Mouse (Mus musculus) intestine, embryonic 14.5 days (tissue): ENCODE data around the gene Raver1. TPM values are rescaled to one million over a fixed set of nuclear protein-coding genes. Genes with fewer than 3 reads are reported as not detected.

Experiments used
- ATAC-seq: fragments of 200-750 bp; cut with Nextera tagmentation; replicated peaks from 2 replicates; pipeline ENCODE4 v1.8.0; 2017; ENCODE audit warnings: low read depth, moderate number of reproducible peaks, moderate TSS enrichment, moderate library complexity; ENCODE audit not compliant: low FRiP score, low TSS enrichment
- DNase-seq: peaks from one replicate; pipeline ENCODE4 v3.0.0-alpha.2; 2018; ENCODE audit warnings: low spot score
- H3K27ac ChIP-seq: fragments of 300-500 bp; sonication (generic); 2 replicates; pipeline ENCODE4 v1.5.1; 2014; ENCODE audit warnings: low read depth, mild to moderate bottlenecking, control low read depth
- H3K27me3 ChIP-seq: fragments of 300-500 bp; sonication (generic); replicated peaks from 2 replicates; pipeline ENCODE4 v1.6.1; 2014; ENCODE audit warnings: low read length, control low read depth; ENCODE audit not compliant: control insufficient read depth, insufficient read depth
- H3K36me3 ChIP-seq: fragments of 300-500 bp; sonication (generic); 2 replicates; pipeline ENCODE4 v1.6.1; 2014; ENCODE audit warnings: low read length, control low read depth; ENCODE audit not compliant: control insufficient read depth, insufficient read depth
- H3K4me1 ChIP-seq: fragments of 300-500 bp; sonication (generic); replicated peaks from 2 replicates; pipeline ENCODE4 v1.6.1; 2014; ENCODE audit warnings: low read length, control low read depth, mixed read lengths; ENCODE audit not compliant: control insufficient read depth, insufficient read depth
- H3K4me2 ChIP-seq: fragments of 300-500 bp; sonication (generic); 2 replicates; pipeline ENCODE4 v1.6.1; 2014; ENCODE audit warnings: low read length
- H3K4me3 ChIP-seq: fragments of 300-500 bp; sonication (generic); 2 replicates; pipeline ENCODE4 v1.5.1; 2014; ENCODE audit warnings: low read depth, low read length, control low read depth, mixed read lengths
- H3K9ac ChIP-seq: fragments of 300-500 bp; sonication (generic); 2 replicates; pipeline ENCODE4 v1.6.1; 2014; ENCODE audit warnings: mild to moderate bottlenecking, low read length
- H3K9me3 ChIP-seq: fragments of 300-500 bp; sonication (generic); 2 replicates; pipeline ENCODE4 v1.6.1; 2016; ENCODE audit warnings: low read length, control low read depth; ENCODE audit not compliant: control insufficient read depth
- WGBS: fragments of 180-500 bp; shearing (Covaris S2); extraction: QIAGEN DNeasy Blood & Tissue Kit; methylation state at CpG from one replicate; pipeline ENCODE4 v1.1.7; 2014; 5-methylcytosine and 5-hydroxymethylcytosine counted together
- polyA plus RNA-seq: library from polyadenylated mRNA; unstranded; fragments of >200 nt; fragmentation: Nextera tagmentation; extraction: Ambion mirVana; gene quantifications from 2 replicates; pipeline ENCODE4 v1.2.1, GENCODE M21; 2014

Gene Raver1
- 84.1 and 87.5 TPM in 2 replicates for polyA plus RNA-seq

DNA sequence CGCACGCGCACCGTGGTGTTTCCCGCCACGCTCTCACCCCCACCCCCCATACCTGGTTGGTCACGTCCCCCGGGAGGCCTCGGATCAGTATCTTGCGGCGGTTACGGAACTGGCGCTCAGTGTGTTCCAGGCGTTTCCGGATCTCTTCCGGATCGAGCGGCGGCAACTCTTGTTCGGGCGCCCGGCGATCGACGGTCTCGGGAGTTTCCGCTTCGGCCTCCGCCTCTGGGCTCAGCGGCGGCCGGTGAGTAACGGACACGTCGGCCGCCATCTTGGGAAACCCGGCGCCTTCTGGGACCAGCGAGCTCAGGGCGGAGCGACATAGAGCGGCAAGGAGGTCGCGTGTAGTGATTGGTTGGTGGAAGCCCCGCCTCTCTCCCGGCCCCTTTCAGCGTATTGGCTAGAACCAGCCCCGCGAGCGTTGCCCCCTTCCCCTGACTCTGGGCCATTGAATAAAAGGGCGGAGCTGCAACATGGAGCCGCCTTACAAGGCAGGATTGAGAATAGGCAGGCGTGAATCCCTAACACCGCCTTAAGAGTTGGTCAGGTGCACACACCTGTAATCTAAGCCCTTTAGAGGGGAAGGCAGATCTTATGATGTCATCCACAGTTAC, at the start of gene Raver1, which contains the start of gene Gm38431:
Gene Raver1, minus strand, starts transcription at position 302 of the 614 bp plus-strand sequence.
Gene Gm38431, minus strand, starts transcription at position 291 of the 614 bp plus-strand sequence.
- H3K36me3 ChIP-seq: peaks cover 32% of the 10 kb centered on the region
- DNase-seq (peak; percentile 95), ATAC-seq (peak; percentile 99)
- under 1% methylated on average over 54 of the region's 54 CpGs for WGBS
- no peaks in the 10 kb centered on the region for H3K9me3 ChIP-seq
- peaks cover 12% of the 10 kb centered on the region for H3K4me1 ChIP-seq
- peak within 1 kb of the TSS; percentile 87 for H3K4me3 ChIP-seq
- peak within 1 kb of the TSS; percentile 90 for H3K27ac ChIP-seq
- H3K27me3 ChIP-seq: no peaks in the 10 kb centered on the region
- H3K4me2 ChIP-seq: peak within 1 kb of the TSS; percentile 81
- peak within 1 kb of the TSS; percentile 81 for H3K9ac ChIP-seq

DNA sequence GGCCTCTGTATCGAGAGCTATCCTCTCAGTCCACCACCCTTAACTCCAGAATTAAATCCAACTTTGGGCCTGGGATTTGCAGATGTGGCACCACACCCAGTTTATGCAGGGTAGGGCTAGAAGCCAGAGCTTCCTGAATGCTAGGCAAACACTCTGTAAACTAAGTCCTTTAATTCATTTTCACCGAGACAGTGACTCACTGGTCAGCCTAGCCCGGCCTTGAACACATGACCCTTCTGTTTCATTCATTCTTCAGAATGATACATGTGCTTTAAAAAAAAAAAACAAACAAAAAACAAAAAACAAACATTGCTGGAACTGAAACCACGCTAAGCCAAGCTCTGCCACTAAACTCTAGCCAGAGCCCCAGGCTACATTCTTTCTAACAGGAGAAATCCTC, 46.6 kb upstream of the Raver1 start:
- WGBS: 76% methylated on average over 4 of the region's 4 CpGs
- H3K4me3 ChIP-seq: no peak overlapping the region
- H3K27me3 ChIP-seq: no peaks in the 10 kb centered on the region
- H3K9me3 ChIP-seq: no peaks in the 10 kb centered on the region
- H3K9ac ChIP-seq: no peak overlapping the region
- peaks cover 61% of the 10 kb centered on the region for H3K36me3 ChIP-seq
- no peak overlapping the region for H3K27ac ChIP-seq
- ATAC-seq: no peak
- H3K4me2 ChIP-seq: no peak overlapping the region
- H3K4me1 ChIP-seq: no peaks in the 10 kb centered on the region
- no peak for DNase-seq

DNA sequence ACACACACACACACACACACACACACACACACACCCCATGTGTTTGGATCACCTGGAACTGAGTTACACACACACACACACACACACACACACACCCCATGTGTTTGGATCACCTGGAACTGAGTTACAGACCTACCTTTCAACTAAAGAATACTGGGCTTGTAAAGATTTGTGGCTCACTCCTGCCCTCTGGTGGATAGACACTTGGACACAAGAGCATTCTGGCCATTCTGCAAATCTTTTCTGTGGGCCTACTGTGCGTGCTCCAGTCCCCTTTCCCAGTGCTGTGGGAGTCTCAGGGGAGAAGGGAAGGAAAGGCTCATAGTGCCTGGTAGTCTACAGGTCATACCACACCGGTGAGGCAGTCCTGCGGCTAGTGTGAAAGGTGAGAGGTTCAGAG, 45.4 kb upstream of the Raver1 start:
- peak; percentile 82 for DNase-seq

DNA sequence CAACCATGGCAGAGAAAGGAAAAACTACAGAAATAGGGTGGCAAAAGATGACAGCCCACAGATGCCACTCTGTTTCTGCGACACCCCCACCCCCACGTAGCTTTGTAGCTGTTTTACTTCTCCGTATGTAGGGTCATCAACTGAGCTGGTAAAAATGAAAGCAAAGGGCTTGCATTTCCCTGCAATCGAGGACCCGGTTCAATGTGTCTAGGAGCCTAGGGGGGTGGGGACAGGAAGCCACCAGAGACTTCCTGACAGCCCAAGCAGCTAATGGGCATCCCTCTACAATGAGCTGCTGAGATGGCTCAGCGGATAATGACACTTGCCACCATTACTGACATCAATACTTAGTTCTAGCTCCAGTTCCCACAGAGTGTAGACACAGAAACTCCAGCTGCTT, 44.6 kb upstream of the Raver1 start:
- no peaks in the 10 kb centered on the region for H3K4me1 ChIP-seq
- no peak for DNase-seq
- WGBS: 79% methylated on average over 6 of the region's 6 CpGs
- peaks cover 41% of the 10 kb centered on the region for H3K36me3 ChIP-seq
- H3K27ac ChIP-seq: no peak overlapping the region
- H3K9ac ChIP-seq: no peak overlapping the region
- H3K4me3 ChIP-seq: no peak overlapping the region
- ATAC-seq: no peak
- no peaks in the 10 kb centered on the region for H3K9me3 ChIP-seq
- no peaks in the 10 kb centered on the region for H3K27me3 ChIP-seq
- no peak overlapping the region for H3K4me2 ChIP-seq

More for the DNA sequence above, 45.4 kb upstream of the Raver1 start:
- Histone ChIP-seq H3K4me1 (no peaks in the 10 kb centered on the region), H3K9ac (no peak overlapping the region), H3K9me3 (no peaks in the 10 kb centered on the region), H3K27me3 (no peaks in the 10 kb centered on the region), H3K4me2 (no peak overlapping the region), H3K4me3 (no peak overlapping the region), H3K36me3 (peaks cover 49% of the 10 kb centered on the region), H3K27ac (no peak overlapping the region)
- ATAC-seq: peak; percentile 13; the same call in 1 of the 2 replicates
- WGBS: 50% methylated on average over 3 of the region's 3 CpGs

DNA sequence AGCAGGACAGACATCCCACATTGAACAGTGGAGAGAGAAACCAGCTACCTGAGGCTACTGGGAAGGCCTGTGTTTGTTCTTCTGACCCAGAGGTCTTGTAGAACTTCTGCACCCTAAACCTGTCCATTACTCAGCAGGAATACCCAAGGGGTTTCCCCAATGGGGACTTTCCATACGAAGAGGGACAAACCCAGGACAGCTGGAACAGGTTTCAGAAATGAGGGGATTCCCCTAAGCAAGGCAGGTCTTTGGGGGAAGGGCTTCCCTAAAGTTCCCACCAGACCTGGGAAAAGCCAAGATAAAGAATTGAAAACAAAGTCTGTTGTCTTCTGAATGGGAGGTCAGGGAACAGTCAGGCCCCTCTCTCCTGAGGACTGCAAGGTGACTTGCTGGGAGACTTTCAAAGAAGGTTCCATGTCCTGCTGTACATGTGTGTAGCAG, 44.2 kb upstream of the Raver1 start:
- Histone ChIP-seq H3K4me3 (no peak overlapping the region), H3K27me3 (no peaks in the 10 kb centered on the region), H3K4me2 (no peak overlapping the region), H3K9me3 (no peaks in the 10 kb centered on the region), H3K9ac (no peak overlapping the region), H3K27ac (no peak overlapping the region), H3K4me1 (no peaks in the 10 kb centered on the region), H3K36me3 (peaks cover 37% of the 10 kb centered on the region)
- 68% methylated on average over 1 of the region's 1 CpGs for WGBS
- ATAC-seq (no peak), DNase-seq (no peak)

DNA sequence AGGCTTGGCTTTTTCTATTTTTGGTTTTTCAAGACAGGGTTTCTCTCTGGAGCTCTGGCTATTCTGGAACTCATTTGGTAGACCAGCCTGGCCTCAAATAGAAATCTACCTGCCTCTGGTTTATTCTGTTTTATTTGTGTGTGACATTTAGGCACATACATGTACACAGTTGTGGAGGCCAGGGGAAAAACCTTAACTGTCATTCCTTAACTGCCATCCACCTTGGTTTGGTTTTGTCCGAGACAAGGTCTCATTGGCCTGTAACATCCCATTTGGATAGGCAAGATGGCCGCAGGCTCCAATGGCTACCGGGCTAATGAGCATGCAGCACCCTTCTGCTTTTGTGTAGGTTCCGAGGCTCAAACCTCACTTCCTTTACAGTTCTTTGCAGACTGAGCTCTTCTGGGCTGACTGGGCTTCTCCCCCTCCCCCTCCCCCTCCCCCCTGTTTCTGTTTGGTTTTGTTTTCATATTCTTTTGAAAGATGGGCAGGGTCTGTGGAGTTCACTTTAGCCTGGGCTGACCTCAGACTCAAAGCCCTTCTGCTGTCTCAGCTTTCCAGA, 43.6 kb upstream of the Raver1 start:
- DNase-seq: no peak
- no peak overlapping the region for H3K27ac ChIP-seq
- no peak overlapping the region for H3K9ac ChIP-seq
- ATAC-seq: no peak
- H3K36me3 ChIP-seq: peaks cover 31% of the 10 kb centered on the region
- H3K27me3 ChIP-seq: no peaks in the 10 kb centered on the region
- H3K4me2 ChIP-seq: no peak overlapping the region
- H3K9me3 ChIP-seq: no peaks in the 10 kb centered on the region
- no peaks in the 10 kb centered on the region for H3K4me1 ChIP-seq
- 77% methylated on average over 4 of the region's 4 CpGs for WGBS
- H3K4me3 ChIP-seq: no peak overlapping the region

DNA sequence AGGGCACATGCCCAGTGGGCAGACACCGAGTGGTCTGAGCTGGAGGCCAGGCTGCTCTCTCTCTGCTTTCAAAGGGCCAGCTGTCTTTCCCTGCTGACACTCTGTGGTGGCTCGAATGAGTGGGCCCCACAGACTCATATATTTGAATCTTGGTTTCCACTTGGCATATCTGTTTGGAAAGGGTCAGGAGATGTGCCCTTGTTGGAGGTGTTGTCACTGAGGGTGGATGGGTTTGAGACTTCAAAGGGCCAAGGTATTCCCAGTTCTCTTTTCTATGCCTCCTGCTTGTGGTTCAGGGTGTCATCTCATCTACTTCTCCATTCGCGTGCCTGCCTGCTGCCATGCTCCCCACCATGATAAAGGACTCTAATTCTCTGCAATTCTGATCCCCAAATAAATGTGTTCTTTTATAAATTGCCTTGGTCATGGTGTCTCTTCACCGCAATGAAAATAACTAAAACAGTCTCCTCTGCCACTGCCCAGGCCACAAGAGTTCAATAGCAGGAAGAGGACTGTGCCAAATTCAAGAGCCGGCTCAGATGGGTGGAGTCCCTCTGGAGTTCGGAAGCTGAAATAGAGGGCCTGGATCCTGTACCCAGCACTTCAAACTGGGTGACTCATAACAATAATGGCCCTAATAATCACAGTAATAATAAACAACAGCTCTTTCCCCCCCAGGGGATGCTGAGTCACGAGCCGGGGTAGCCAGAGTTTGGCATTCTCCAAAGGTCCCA, 43.0 kb upstream of the Raver1 start:
- no peak overlapping the region for H3K4me2 ChIP-seq
- no peak overlapping the region for H3K4me3 ChIP-seq
- peaks cover 25% of the 10 kb centered on the region for H3K36me3 ChIP-seq
- H3K27me3 ChIP-seq: no peaks in the 10 kb centered on the region
- H3K4me1 ChIP-seq: no peaks in the 10 kb centered on the region
- no peak overlapping the region for H3K27ac ChIP-seq
- H3K9ac ChIP-seq: no peak overlapping the region
- DNase-seq (no peak), ATAC-seq (no peak)
- 79% methylated on average over 9 of the region's 9 CpGs for WGBS
- no peaks in the 10 kb centered on the region for H3K9me3 ChIP-seq

DNA sequence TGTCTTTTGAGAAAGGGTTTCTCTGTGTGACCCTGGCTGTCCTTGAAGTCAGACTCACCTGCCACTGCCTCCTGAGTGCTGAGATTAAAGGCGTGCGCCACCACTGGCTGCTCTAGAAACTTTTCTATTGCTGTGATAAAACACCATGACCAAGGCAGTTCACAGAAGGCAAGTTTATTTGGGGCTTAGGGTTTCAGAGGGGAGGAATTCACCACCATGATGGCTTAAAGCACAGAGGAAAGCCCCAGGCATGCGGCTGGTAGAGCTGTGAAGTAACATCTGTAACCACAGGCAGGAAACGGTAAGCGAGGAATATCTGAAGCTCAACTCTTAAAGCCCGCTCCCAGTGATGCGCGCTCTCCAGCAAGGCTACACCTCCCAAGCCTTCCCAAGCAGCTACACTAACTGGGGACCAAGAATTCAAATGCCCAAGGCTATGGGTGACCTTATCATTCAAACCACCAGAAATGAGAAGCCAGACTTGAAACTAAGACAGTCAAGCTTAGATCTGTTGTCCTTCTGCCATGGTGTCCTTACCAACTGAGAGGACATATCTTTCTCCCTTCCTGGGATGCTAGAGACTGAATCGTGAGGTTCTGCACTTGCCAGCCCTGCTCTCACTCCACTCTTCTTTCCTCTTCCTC, 41.4 kb upstream of the Raver1 start:
- no peak for ATAC-seq
- Histone ChIP-seq H3K27ac (no peak overlapping the region), H3K9ac (no peak overlapping the region), H3K4me1 (no peaks in the 10 kb centered on the region), H3K36me3 (peaks cover 9% of the 10 kb centered on the region), H3K4me3 (no peak overlapping the region), H3K4me2 (no peak overlapping the region), H3K27me3 (no peaks in the 10 kb centered on the region), H3K9me3 (no peaks in the 10 kb centered on the region)
- 77% methylated on average over 9 of the region's 9 CpGs for WGBS
- no peak for DNase-seq
